Mouse (Mus musculus) cerebellum, adult 11-12 months (tissue): Measurements from ENCODE around the gene Smurf2.
"Not testable (repeated sequence)": the region's sequence is repeated elsewhere in the genome, so short reads cannot be mapped to it uniquely, and the experiment has no call there.

ENCODE experiments used
- DNase-seq: peaks from one replicate; pipeline ENCODE4 v3.0.0; 2022

Smurf2 gene

GRCm38 (mm10) chr11:106899804-106900203 is 20.7 kb downstream of the Smurf2 start:
- no peak for DNase-seq

GRCm38 (mm10) chr11:106896561-106897168 is 23.9 kb downstream of the Smurf2 start:
- DNase-seq = no peak

GRCm38 (mm10) chr11:106883656-106884055 is 36.9 kb downstream of the Smurf2 start:
- DNase-seq = no peak

GRCm38 (mm10) chr11:106872650-106873049 is 47.9 kb downstream of the Smurf2 start:
- DNase-seq = no peak

GRCm38 (mm10) chr11:106851438-106851837 is 69.1 kb downstream of the Smurf2 start:
- no peak for DNase-seq

- peak; percentile 70 for DNase-seq
These were observed 78.5 kb downstream of the Smurf2 start for GRCm38 (mm10) chr11:106842002-106842401.

- DNase-seq = no peak
These were observed 92.4 kb downstream of the Smurf2 start for GRCm38 (mm10) chr11:106828079-106828478.

GRCm38 (mm10) chr11:106824403-106824802 is 96.1 kb downstream of the Smurf2 start:
- DNase-seq = no peak

- no peak for DNase-seq
These were observed 96.8 kb downstream of the Smurf2 start for GRCm38 (mm10) chr11:106823741-106824140.

- DNase-seq = peak; percentile 98
These were observed 97.6 kb downstream of the Smurf2 start for GRCm38 (mm10) chr11:106822911-106823310.

- DNase-seq = no peak
These were observed 98.0 kb downstream of the Smurf2 start for GRCm38 (mm10) chr11:106822491-106822890.

- no peak for DNase-seq
These were observed 99.1 kb downstream of the Smurf2 start for GRCm38 (mm10) chr11:106821397-106821796.

GRCm38 (mm10) chr11:106820972-106821371 is 99.5 kb downstream of the Smurf2 start:
- DNase-seq = peak; percentile 66

- peak; percentile 63 for DNase-seq
These were observed 100.3 kb downstream of the Smurf2 start for GRCm38 (mm10) chr11:106820252-106820651.

GRCm38 (mm10) chr11:106819595-106819994 is 100.9 kb downstream of the Smurf2 start:
- DNase-seq = peak; percentile 64

GRCm38 (mm10) chr11:106818341-106818740 is 102.2 kb downstream of the Smurf2 start:
- DNase-seq = no peak

- peak; percentile 85 for DNase-seq
These were observed 102.7 kb downstream of the Smurf2 start for GRCm38 (mm10) chr11:106817808-106818207.

- DNase-seq = no peak
These were observed 103.4 kb downstream of the Smurf2 start for GRCm38 (mm10) chr11:106817156-106817555.

GRCm38 (mm10) chr11:106816316-106816715 is 104.2 kb downstream of the Smurf2 start:
- DNase-seq = no peak

- no peak for DNase-seq
These were observed 104.8 kb downstream of the Smurf2 start for GRCm38 (mm10) chr11:106815761-106816160.

- peak; percentile 61 for DNase-seq
These were observed 105.2 kb downstream of the Smurf2 start for GRCm38 (mm10) chr11:106815331-106815730.

GRCm38 (mm10) chr11:106814601-106815320 is 105.8 kb downstream of the Smurf2 start:
- DNase-seq = peak; percentile 97

- no peak for DNase-seq
These were observed 107.9 kb downstream of the Smurf2 start for GRCm38 (mm10) chr11:106812410-106813136.

GRCm38 (mm10) chr11:106807442-106807841 is 113.1 kb downstream of the Smurf2 start:
- DNase-seq = not testable (repeated sequence)
